Mouse (Mus musculus): ENCODE data around the gene Nmt1. TPM values are rescaled to one million over a fixed set of nuclear protein-coding genes. Genes with fewer than 3 reads are reported as not detected.

The Nmt1 gene
- polyA plus RNA-seq, 1 experiment from 2014 or later, result 49.6 TPM

- Histone ChIP-seq H3K27me3 (peaks cover 10% of the 10 kb centered on the region), H3K4me3 (no peak overlapping the region), H3K9me3 (no peaks in the 10 kb centered on the region), H3K4me2 (replicated peaks) (no peak overlapping the region), H3K4me1 (peaks cover 4% of the 10 kb centered on the region; the same call in 1 of the 2 replicates), H3K9ac (no peak overlapping the region), H3K36me3 (peaks cover 31% of the 10 kb centered on the region), H3K27ac (no peak overlapping the region)
- ATAC-seq (ENCODE audit: low FRiP score, low read depth), result no peak
- WGBS, result 88% methylated on average over 7 of the region's 7 CpGs
These were observed 45.7 kb downstream of the Nmt1 start for GRCm38 (mm10) chr11:103073671-103074070.

GRCm38 (mm10) chr11:103074121-103074650 lies 46.2 kb downstream of the Nmt1 start:
- H3K4me3 ChIP-seq, result no peak overlapping the region
- H3K4me1 ChIP-seq, result peaks cover 4% of the 10 kb centered on the region; the same call in 1 of the 2 replicates
- no peak overlapping the region for H3K27ac ChIP-seq
- peaks cover 26% of the 10 kb centered on the region for H3K36me3 ChIP-seq
- no peak overlapping the region for H3K9ac ChIP-seq
- no peaks in the 10 kb centered on the region for H3K9me3 ChIP-seq
- 56% methylated on average over 10 of the region's 10 CpGs for WGBS
- peaks cover 15% of the 10 kb centered on the region for H3K27me3 ChIP-seq
- no peak overlapping the region for H3K4me2 ChIP-seq (replicated peaks)
- no peak for ATAC-seq (ENCODE audit: low FRiP score, low read depth)

- H3K9ac ChIP-seq, result 0 out of 2 replicates have a peak overlapping the region, but pooled peaks have one; percentile 19
- peaks cover 22% of the 10 kb centered on the region for H3K27me3 ChIP-seq
- no peak for ATAC-seq (ENCODE audit: low FRiP score, low read depth)
- no peaks in the 10 kb centered on the region for H3K9me3 ChIP-seq
- no peak overlapping the region for H3K4me3 ChIP-seq
- H3K4me1 ChIP-seq, result peaks cover 4% of the 10 kb centered on the region; the same call in 1 of the 2 replicates
- H3K27ac ChIP-seq, result no peak overlapping the region
- no peak overlapping the region for H3K4me2 ChIP-seq (replicated peaks)
- peaks cover 19% of the 10 kb centered on the region for H3K36me3 ChIP-seq
- 21% methylated on average over 10 of the region's 10 CpGs for WGBS
These were observed 46.9 kb downstream of the Nmt1 start for GRCm38 (mm10) chr11:103074796-103075323.

GRCm38 (mm10) chr11:103076010-103076409 lies 48.0 kb downstream of the Nmt1 start:
- Histone ChIP-seq H3K4me1 (peaks cover 16% of the 10 kb centered on the region), H3K36me3 (peaks cover 8% of the 10 kb centered on the region), H3K27me3 (peaks cover 33% of the 10 kb centered on the region), H3K27ac (no peak overlapping the region), H3K4me2 (replicated peaks) (no peak overlapping the region), H3K9ac (no peak overlapping the region), H3K4me3 (no peak overlapping the region), H3K9me3 (no peaks in the 10 kb centered on the region)
- WGBS, result 90% methylated on average over 7 of the region's 7 CpGs
- no peak for ATAC-seq (ENCODE audit: low FRiP score, low read depth)

- Histone ChIP-seq H3K4me2 (replicated peaks) (no peak overlapping the region), H3K36me3 (peaks cover 3% of the 10 kb centered on the region), H3K4me1 (peaks cover 16% of the 10 kb centered on the region), H3K27me3 (peaks cover 39% of the 10 kb centered on the region), H3K9me3 (no peaks in the 10 kb centered on the region), H3K27ac (no peak overlapping the region), H3K9ac (no peak overlapping the region), H3K4me3 (no peak overlapping the region)
- no peak for ATAC-seq (ENCODE audit: low FRiP score, low read depth)
- 75% methylated on average over 8 of the region's 8 CpGs for WGBS
These were observed 48.6 kb downstream of the Nmt1 start for GRCm38 (mm10) chr11:103076581-103076980.

GRCm38 (mm10) chr11:103078131-103078530 lies 50.1 kb downstream of the Nmt1 start:
- no peak overlapping the region for H3K27ac ChIP-seq
- ATAC-seq (ENCODE audit: low FRiP score, low read depth), result no peak
- H3K9ac ChIP-seq, result no peak overlapping the region
- no peak overlapping the region for H3K4me2 ChIP-seq (replicated peaks)
- 0 out of 2 replicates have a peak, but pooled peaks cover 3% of the 10 kb centered on the region for H3K9me3 ChIP-seq
- WGBS, result 84% methylated on average over 11 of the region's 11 CpGs
- H3K27me3 ChIP-seq, result peaks cover 53% of the 10 kb centered on the region
- H3K4me3 ChIP-seq, result no peak overlapping the region
- peaks cover 16% of the 10 kb centered on the region for H3K4me1 ChIP-seq
- no peaks in the 10 kb centered on the region; the same call in 1 of the 2 replicates for H3K36me3 ChIP-seq

- peak overlapping the region; percentile 59 for H3K4me2 ChIP-seq (replicated peaks)
- H3K36me3 ChIP-seq, result no peaks in the 10 kb centered on the region
- ATAC-seq (ENCODE audit: low FRiP score, low read depth), result peak; percentile 49
- peaks cover 53% of the 10 kb centered on the region for H3K27me3 ChIP-seq
- no peak overlapping the region for H3K27ac ChIP-seq
- H3K4me1 ChIP-seq, result peaks cover 12% of the 10 kb centered on the region
- peak overlapping the region; percentile 36 for H3K4me3 ChIP-seq
- H3K9me3 ChIP-seq, result 0 out of 2 replicates have a peak, but pooled peaks cover 3% of the 10 kb centered on the region
- peak overlapping the region; percentile 46 for H3K9ac ChIP-seq
- WGBS, result under 1% methylated on average over 42 of the region's 43 CpGs
These were observed 52.5 kb downstream of the Nmt1 start for GRCm38 (mm10) chr11:103080323-103081091.

GRCm38 (mm10) chr11:103081631-103082030 lies 53.6 kb downstream of the Nmt1 start:
- ATAC-seq (ENCODE audit: low FRiP score, low read depth), result no peak
- 47% methylated on average over 6 of the region's 6 CpGs for WGBS
- H3K36me3 ChIP-seq, result no peaks in the 10 kb centered on the region
- H3K4me3 ChIP-seq, result no peak overlapping the region
- H3K4me1 ChIP-seq, result peaks cover 12% of the 10 kb centered on the region
- 0 out of 2 replicates have a peak, but pooled peaks cover 3% of the 10 kb centered on the region for H3K9me3 ChIP-seq
- H3K4me2 ChIP-seq (replicated peaks), result no peak overlapping the region
- no peak overlapping the region for H3K27ac ChIP-seq
- H3K9ac ChIP-seq, result no peak overlapping the region
- H3K27me3 ChIP-seq, result peaks cover 53% of the 10 kb centered on the region

- no peak overlapping the region for H3K27ac ChIP-seq
- WGBS, result 94% methylated on average over 7 of the region's 7 CpGs
- no peaks in the 10 kb centered on the region for H3K36me3 ChIP-seq
- no peaks in the 10 kb centered on the region for H3K9me3 ChIP-seq
- no peak overlapping the region for H3K4me3 ChIP-seq
- H3K9ac ChIP-seq, result no peak overlapping the region
- no peak for ATAC-seq (ENCODE audit: low FRiP score, low read depth)
- no peak overlapping the region for H3K4me2 ChIP-seq (replicated peaks)
- peaks cover 2% of the 10 kb centered on the region; the same call in 1 of the 2 replicates for H3K27me3 ChIP-seq
- H3K4me1 ChIP-seq, result peaks cover 23% of the 10 kb centered on the region
These were observed 65.3 kb downstream of the Nmt1 start for GRCm38 (mm10) chr11:103093306-103093705.

GRCm38 (mm10) chr11:103093862-103094833 lies 66.2 kb downstream of the Nmt1 start:
- no peak overlapping the region for H3K4me3 ChIP-seq
- peaks cover 10% of the 10 kb centered on the region for H3K27me3 ChIP-seq
- WGBS, result 66% methylated on average over 20 of the region's 20 CpGs
- H3K4me1 ChIP-seq, result peaks cover 30% of the 10 kb centered on the region
- H3K9me3 ChIP-seq, result no peaks in the 10 kb centered on the region
- no peak overlapping the region for H3K27ac ChIP-seq
- no peak overlapping the region for H3K9ac ChIP-seq
- ATAC-seq (ENCODE audit: low FRiP score, low read depth), result no peak
- no peaks in the 10 kb centered on the region for H3K36me3 ChIP-seq
- no peak overlapping the region for H3K4me2 ChIP-seq (replicated peaks)

GRCm38 (mm10) chr11:103095107-103095670 lies 67.2 kb downstream of the Nmt1 start:
- ATAC-seq (ENCODE audit: low FRiP score, low read depth), result no peak

More at GRCm38 (mm10) chr11:103095107-103095670, 67.2 kb downstream of the Nmt1 start:
- Histone ChIP-seq H3K9me3 (no peaks in the 10 kb centered on the region), H3K4me1 (peaks cover 35% of the 10 kb centered on the region), H3K4me2 (replicated peaks) (no peak overlapping the region), H3K27me3 (peaks cover 21% of the 10 kb centered on the region), H3K36me3 (no peaks in the 10 kb centered on the region), H3K4me3 (no peak overlapping the region), H3K27ac (no peak overlapping the region), H3K9ac (no peak overlapping the region)
- WGBS, result 63% methylated on average over 9 of the region's 9 CpGs

Data from limb, embryonic 13.5 days (tissue).